Mouse (Mus musculus): ENCODE data around the gene Ube2o. TPM values are rescaled to one million over a fixed set of nuclear protein-coding genes. Genes with fewer than 3 reads are reported as not detected.

Gene Ube2o
- polyA plus RNA-seq (2012; rRNA removed): 18.3 and 18.8 TPM in 2 replicates

DNA sequence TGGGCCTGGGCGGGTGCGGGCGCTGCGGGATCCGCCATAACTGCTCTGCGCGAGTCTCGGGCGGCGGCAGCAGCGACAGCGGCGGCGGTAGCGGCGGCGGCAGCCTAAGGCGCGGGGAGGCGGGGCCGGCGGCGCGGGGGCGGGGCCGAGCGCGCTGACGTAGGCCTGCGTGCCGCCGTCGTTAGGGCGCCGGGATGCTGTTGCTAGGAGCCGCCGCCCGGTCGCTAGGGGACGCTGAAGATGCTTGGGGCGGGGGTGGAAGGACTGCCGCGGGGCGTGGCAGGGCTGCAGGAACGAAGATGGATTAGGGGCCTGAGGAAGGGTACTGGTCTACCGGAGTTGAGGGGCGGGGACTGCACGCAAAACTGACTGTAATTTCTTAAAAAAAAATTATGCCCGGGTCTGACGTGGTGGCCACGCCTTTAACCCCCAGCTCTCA lies at the start of gene Ube2o:
Gene Ube2o, minus strand, starts transcription at position 72 of the 439 bp plus-strand sequence.
- peak within 1 kb of the TSS; percentile 79 for H3K4me3 ChIP-seq (replicated peaks; ENCODE audit: extremely low read depth, low read depth, low read length)
- TF ChIP-seq POLR2A (IDR thresholded peaks at IDR 0.05; ENCODE audit: borderline replicate concordance, extremely low read depth, low read depth, low read length) (peak; percentile 14; the same call in 1 of the 2 replicates), CTCF (IDR thresholded peaks at IDR 0.05; ENCODE audit: insufficient read depth, low read length) (no peak)
- peak; percentile 79 for DNase-seq
- under 1% methylated on average over 46 of the region's 51 CpGs for WGBS
- no peaks in the 10 kb centered on the region for H3K4me1 ChIP-seq (ENCODE audit: control insufficient read depth, insufficient read depth, low read length)

DNA sequence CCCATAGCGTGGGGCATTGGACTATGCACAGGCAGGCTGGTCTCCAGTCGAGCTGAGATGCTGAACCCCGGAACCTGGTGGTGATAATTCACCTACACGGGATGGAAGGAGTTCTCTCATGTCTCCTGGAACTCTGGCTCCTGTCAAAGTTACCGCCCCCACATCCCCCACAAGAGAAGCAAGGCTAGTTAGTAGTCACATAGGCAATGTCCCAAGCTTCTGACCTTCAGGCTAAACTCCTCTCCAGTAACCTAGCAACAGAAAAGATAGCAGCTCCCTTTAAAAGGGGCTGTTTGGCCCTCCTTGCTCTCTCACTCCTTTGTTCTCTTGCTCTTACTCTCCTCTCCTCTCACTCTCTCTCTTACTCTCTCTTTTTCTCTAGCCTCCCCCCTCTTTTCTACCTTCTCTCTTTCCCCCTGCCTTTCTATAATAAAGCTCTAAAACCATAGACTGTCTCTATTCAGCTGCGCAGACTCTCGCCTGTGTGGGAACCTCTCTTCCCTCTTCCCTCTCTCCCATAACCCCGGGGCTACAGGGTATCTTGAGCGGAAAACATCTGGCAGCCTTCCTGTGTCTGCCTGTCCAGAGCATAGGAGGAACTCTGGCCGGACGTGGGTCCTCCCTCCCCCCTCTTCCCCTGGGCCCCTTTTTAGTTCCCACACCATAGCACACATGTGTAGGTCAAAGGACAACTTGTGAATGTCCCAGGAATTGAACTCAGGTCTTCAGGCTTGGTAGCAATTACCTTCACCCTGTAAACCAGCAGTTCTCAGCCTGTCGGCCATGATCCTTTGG lies 49.1 kb upstream of the Ube2o start:
- no peaks in the 10 kb centered on the region for H3K4me1 ChIP-seq (ENCODE audit: control insufficient read depth, insufficient read depth, low read length)
- no peak for TF ChIP-seq POLR2A (IDR thresholded peaks at IDR 0.05; ENCODE audit: borderline replicate concordance, extremely low read depth, low read depth, low read length)
- TF ChIP-seq CTCF (IDR thresholded peaks at IDR 0.05; ENCODE audit: insufficient read depth, low read length): no peak
- no peak overlapping the region for H3K4me3 ChIP-seq (replicated peaks; ENCODE audit: extremely low read depth, low read depth, low read length)
- no peak for DNase-seq
- 52% methylated on average over 12 of the region's 12 CpGs for WGBS

DNA sequence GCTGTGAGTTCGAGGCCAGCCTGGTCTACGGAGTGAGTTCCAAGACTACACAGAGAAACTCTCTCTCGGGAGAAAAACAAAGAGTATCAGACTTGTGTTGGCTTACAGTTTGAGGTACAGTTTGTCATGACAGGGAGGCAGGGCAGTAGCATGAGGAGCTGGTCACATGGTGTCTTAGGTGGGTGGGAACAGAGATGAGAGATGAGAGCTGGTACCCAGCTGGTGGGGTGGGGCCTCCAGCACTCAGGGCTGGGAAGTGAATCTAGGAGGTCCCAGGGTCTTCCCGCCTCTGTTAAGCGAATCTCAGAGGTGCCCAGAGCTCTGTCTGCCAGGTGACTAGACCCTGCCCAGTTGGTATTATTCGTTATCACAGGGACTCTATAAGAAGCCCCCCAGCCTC lies 48.2 kb upstream of the Ube2o start:
- TF ChIP-seq POLR2A (IDR thresholded peaks at IDR 0.05; ENCODE audit: borderline replicate concordance, extremely low read depth, low read depth, low read length) (no peak), CTCF (IDR thresholded peaks at IDR 0.05; ENCODE audit: insufficient read depth, low read length) (no peak)
- Histone ChIP-seq H3K4me1 (ENCODE audit: control insufficient read depth, insufficient read depth, low read length) (peaks cover under 1% of the 10 kb centered on the region), H3K4me3 (replicated peaks; ENCODE audit: extremely low read depth, low read depth, low read length) (no peak overlapping the region)
- 85% methylated on average over 6 of the region's 6 CpGs for WGBS
- no peak for DNase-seq

DNA sequence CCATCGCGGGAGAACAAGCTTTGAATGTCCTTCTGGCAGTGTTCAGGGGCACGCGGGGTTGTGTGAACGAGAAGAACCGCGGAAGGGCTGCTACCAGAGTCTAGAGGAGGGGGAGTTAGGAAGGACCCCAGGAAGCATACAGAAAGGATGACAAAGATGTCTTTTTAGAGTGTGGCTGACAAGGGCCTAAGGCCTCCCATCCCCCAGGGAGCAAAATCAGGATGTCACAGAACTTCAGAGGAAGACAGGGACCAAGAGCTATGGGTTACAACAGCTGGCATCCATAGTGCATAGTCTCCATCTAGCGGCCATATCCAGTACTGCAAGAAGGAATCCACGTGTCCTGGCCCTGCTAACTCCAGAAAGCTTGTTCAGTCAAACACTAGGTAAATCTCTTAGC lies 47.5 kb upstream of the Ube2o start:
- H3K4me1 ChIP-seq (ENCODE audit: control insufficient read depth, insufficient read depth, low read length): peaks cover 4% of the 10 kb centered on the region
- H3K4me3 ChIP-seq (replicated peaks; ENCODE audit: extremely low read depth, low read depth, low read length): no peak overlapping the region
- TF ChIP-seq POLR2A (IDR thresholded peaks at IDR 0.05; ENCODE audit: borderline replicate concordance, extremely low read depth, low read depth, low read length) (no peak), CTCF (IDR thresholded peaks at IDR 0.05; ENCODE audit: insufficient read depth, low read length) (peak; percentile 88)
- WGBS: 53% methylated on average over 9 of the region's 9 CpGs
- DNase-seq: peak; percentile 86

DNA sequence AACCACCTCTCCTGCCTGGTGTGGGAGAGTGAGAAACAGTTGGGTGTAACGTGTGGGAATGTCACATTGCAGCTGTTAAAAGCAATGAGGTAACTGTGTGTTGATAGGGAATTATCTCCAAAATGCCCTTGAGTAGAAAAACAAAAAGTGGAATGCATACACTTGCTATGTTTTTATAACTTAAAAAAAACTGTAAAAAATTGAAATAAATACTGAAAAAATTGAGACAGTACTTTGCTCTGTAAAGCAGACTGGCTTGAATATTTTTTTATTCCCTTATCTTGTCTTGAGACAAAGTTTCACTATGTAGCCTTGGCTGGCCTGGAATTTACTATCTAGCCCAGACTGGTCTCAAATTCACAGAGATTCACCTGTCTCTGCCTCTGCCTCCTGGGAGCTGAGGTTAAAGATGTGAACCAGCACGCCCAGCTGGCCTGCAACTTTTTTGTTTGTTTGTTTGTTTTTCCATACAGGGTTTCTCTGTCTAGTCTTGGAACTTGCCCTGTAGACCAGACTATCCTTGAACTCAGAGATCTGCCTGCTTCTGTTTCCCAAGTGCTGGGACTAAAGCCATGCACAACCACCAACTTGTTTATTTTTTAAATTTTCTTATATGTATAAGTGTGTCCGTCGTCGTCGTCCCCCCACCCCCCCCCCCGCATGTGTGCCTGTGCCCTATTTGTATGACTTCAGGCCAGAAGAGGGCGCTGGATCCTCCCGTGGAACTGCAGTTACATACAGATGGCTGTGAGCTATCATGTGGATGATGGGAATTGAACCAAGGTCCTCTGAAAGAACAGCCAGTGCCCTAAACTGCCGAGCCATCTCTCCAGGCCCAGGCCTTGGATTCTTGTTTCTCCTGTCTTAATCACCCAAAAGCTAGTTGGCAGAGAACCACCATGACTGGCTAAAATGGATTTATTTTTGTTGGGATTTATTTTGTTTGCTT lies 46.1 kb upstream of the Ube2o start:
- Histone ChIP-seq H3K4me1 (ENCODE audit: control insufficient read depth, insufficient read depth, low read length) (peaks cover 13% of the 10 kb centered on the region), H3K4me3 (replicated peaks; ENCODE audit: extremely low read depth, low read depth, low read length) (no peak overlapping the region)
- DNase-seq: no peak
- TF ChIP-seq POLR2A (IDR thresholded peaks at IDR 0.05; ENCODE audit: borderline replicate concordance, extremely low read depth, low read depth, low read length): no peak
- peak; percentile 46 for TF ChIP-seq CTCF (IDR thresholded peaks at IDR 0.05; ENCODE audit: insufficient read depth, low read length)
- 43% methylated on average over 10 of the region's 10 CpGs for WGBS

DNA sequence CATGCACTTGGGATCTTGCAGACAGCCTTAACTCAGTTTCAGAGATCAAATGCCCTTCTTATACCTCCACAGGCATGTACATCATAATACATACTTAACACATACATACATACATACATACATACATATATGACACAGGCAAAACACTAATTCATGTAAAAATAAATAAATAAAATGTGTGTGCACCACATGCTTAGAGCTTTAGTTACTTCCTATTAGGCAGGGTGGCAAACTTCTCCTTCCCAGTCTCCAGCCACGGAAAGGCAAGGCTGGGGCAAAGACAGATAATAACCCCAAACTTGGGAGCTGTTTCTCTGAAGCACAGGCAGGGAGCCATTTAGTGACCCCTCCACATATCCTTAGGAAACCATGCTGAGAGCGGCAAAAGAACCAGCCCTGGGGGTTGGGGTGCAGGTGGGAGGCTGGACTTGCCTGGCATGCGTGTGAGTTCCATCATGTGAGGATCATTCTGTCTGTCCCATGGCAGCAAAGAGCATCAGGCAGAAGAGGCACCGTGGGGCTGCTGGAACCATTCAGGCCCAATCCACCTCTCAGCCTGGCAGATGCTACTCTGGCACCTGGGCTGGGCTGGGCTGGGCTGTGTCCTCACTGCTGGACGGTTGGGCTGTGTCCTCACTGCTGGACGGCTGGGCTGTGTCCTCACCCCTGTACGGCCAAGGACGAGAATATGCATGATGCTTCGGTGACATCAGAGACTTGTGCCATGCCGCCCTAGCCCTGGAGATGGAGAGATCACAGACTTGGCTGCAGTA lies 45.2 kb upstream of the Ube2o start, which contains the start of gene Rhbdf2:
Gene Rhbdf2, minus strand, starts transcription at position 721 of the 773 bp plus-strand sequence.
- peaks cover 21% of the 10 kb centered on the region for H3K4me1 ChIP-seq (ENCODE audit: control insufficient read depth, insufficient read depth, low read length)
- TF ChIP-seq CTCF (IDR thresholded peaks at IDR 0.05; ENCODE audit: insufficient read depth, low read length) (no peak), POLR2A (IDR thresholded peaks at IDR 0.05; ENCODE audit: borderline replicate concordance, extremely low read depth, low read depth, low read length) (no peak)
- no peak within 1 kb of the TSS for H3K4me3 ChIP-seq (replicated peaks; ENCODE audit: extremely low read depth, low read depth, low read length)
- no peak for DNase-seq
- 80% methylated on average over 10 of the region's 10 CpGs for WGBS

DNA sequence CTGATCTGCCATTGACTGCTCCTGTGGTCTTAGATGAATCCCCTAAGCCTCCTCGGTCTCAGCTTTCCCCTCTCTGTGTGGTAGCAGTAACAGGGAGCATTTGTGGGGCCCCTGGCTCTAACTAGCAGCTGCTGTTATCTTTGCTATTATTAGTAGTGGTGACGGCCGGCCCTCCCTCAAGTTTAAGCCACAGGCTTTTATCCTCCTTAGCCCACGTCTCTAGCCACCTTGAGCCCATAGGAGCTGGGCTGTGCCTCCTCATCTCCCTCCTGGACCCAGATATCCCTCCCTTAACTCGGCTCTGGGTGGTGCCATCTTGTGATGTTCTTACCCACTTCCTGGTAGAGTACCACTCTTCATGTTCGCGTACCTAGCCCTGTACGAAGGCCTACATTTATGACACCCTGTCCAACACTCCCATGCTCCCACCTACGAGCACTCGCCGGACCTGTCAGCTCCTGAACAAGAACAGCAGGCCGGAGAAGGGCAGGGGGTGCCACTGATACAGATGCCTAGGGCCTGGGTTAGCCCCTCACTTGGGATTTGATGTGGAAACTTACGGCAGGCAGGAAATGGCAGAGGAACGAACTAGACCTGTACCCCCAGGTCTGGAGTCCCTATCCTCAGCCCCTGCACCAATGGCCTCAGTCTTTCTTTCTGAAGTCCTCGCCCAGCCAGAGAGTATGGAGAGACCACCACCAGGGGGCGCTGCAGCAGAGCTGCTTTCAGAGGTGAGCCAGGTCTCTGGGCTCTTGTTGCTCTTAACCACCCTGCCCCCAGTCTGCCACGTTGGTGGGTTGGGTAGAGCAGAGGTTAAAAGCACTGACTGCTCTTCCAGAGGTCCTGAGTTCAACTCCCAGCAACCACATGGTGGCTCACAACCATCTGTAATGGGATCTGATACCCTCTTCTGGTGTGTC lies 44.1 kb upstream of the Ube2o start:
- H3K4me1 ChIP-seq (ENCODE audit: control insufficient read depth, insufficient read depth, low read length): peaks cover 31% of the 10 kb centered on the region
- H3K4me3 ChIP-seq (replicated peaks; ENCODE audit: extremely low read depth, low read depth, low read length): no peak overlapping the region
- WGBS: 79% methylated on average over 17 of the region's 17 CpGs
- TF ChIP-seq POLR2A (IDR thresholded peaks at IDR 0.05; ENCODE audit: borderline replicate concordance, extremely low read depth, low read depth, low read length): no peak
- TF ChIP-seq CTCF (IDR thresholded peaks at IDR 0.05; ENCODE audit: insufficient read depth, low read length): peak; percentile 64
- DNase-seq: peak; percentile 54
